Mouse (Mus musculus): ENCODE results near the gene Olfr1263.

Gene Olfr1263

GRCm38 (mm10) chr2:90011831-90012230 is at the start of gene Olfr1263:
Gene Olfr1263 (plus strand): TSS chr2:90012131.
- DNase-seq (ENCODE audit: extremely low read depth, low read depth, low spot score) = no peak

GRCm38 (mm10) chr2:89974184-89974583 is 37.7 kb upstream of the Olfr1263 start, which contains the start of gene Olfr1260:
Gene Olfr1260 (plus strand): TSS chr2:89974340.
- no peak for DNase-seq (ENCODE audit: extremely low read depth, low read depth, low spot score)

- no peak for DNase-seq (ENCODE audit: extremely low read depth, low read depth, low spot score)
Measured at GRCm38 (mm10) chr2:89977709-89978108, 34.2 kb upstream of the Olfr1263 start.

GRCm38 (mm10) chr2:89990921-89991320 is 21.0 kb upstream of the Olfr1263 start, which contains the start of gene Olfr1261:
Gene Olfr1261 (plus strand): TSS chr2:89991221.
- DNase-seq (ENCODE audit: extremely low read depth, low read depth, low spot score) = no peak

GRCm38 (mm10) chr2:89999845-90000244 is 12.1 kb upstream of the Olfr1263 start, which contains the start of gene Olfr1262:
Gene Olfr1262 (plus strand): TSS chr2:90000145.
- DNase-seq (ENCODE audit: extremely low read depth, low read depth, low spot score) = no peak

DNA sequence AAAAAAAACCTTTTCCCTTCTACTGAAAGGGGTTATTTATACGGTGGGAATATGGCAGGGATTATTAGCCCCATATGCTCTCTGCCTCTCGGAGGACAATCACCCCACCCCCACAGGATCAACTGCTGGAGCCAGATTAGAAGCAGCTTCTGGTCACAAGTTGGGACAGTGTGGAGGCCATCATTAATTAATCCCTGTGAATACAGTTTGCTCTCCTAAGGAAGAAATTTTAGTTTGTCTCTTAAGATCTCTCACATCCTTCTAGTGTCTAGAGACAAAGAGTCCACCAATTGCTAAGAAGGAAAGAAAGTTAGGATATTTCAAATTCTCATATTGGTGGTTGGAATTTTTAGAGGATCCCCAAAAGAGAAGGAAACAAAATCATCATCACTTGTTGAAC is 13.5 kb downstream of the Olfr1263 start, which contains the start of gene Olfr1264:
Gene Olfr1264 (minus strand): TSS at position 101 of the 400 bp plus-strand sequence.
- no peak for DNase-seq (ENCODE audit: extremely low read depth, low read depth, low spot score)

DNA sequence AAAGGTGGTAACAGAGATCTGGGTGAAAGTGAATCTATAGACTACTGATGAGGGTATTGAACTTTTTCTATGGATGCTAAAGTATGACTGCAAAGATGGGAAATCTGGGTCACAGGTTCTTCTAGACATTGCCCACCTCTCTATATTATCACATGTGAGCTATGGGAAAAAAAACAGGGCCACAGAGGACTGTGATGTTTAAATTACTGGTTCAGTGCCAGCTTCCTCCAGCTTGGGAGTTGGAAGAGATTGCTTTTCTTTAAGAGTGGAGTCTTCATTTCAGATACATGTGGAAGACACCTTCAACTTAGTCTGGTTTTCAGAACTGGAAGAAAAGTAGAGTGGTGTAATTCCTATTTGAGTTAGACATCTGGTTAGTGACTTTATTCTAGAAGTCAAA is 23.1 kb downstream of the Olfr1263 start, which contains the start of gene Olfr1265:
Gene Olfr1265 (plus strand): TSS at position 301 of the 400 bp plus-strand sequence.
- no peak for DNase-seq (ENCODE audit: extremely low read depth, low read depth, low spot score)

DNA sequence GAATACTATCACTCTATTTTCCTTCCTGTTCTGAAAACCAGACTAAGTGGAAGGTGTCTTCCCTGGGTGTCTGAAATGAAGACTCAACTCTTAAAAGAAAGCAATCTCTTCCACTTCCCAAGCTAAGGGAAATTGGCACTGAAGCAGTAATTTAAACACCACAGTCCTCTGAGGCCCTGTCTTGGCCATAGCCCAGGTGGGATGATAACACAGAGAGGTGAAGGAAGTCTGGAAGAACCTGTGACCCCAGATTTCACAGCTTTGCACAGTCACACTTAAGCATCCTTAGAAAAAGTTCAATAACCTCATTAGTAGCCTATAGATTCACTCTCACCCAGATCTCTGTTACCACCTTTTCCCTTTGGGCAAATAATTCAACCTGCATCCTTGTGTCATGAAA is 51.6 kb downstream of the Olfr1263 start, which contains the start of gene Olfr140:
Gene Olfr140 (minus strand): TSS at position 101 of the 400 bp plus-strand sequence.
- DNase-seq (ENCODE audit: extremely low read depth, low read depth, low spot score) = no peak
